Mouse (Mus musculus): ENCODE results near the gene Cldn3.

The Cldn3 gene

DNA sequence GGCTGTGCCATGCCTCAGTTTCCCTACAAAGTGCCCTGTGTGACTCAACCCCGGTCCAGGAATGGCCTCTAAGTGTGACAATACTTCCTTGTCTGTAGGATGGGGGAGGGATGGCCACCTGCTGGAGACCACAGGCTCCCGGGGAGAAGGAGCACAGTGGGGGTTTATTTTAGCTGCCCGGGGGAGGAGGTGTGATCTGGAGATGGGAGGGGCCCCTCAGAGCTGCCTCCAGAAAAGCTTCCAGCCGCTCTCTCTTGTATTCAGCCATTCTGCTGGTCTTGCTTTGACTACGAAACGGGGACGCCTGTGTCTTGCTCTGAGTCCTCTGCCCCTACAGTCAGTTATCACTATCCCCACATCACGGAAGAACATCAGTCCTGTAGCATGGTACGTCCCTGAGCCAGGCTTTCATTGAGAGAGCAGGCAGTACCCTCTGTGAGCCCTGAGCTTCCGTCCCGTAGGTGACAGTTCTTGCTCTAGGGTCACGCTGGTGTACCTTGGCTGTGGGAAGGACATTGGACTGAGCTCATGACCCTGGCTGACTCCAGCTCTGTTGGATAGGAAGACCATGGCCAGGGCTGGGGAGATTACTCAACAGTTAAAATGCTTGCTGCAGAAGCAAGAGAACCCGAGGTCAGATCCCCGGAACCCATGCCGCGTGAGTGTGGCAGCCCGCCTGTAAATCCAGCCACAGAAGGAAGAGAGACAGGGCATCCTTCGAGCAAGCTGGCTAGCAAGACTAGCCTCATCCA is 49.8 kb downstream of the Cldn3 start:
- DNase-seq (ENCODE audit: low spot score) = no peak
